9 mouse cellular contexts compared by ENCODE assay signal in genomic region chrX:36760946-36761635, GRCm38 (mm10). TPM values are rescaled to one million over a fixed set of nuclear protein-coding genes. Genes with fewer than 3 reads are reported as not detected.
DNase-seq lines count a peak whose midpoint lies in the region; ATAC-seq and TF ChIP-seq lines count a peak whose summit lies in the region.
"Had no signal": no experiment of that assay in that cellular context is flagged by ENCODE, and none has a peak within 500 bp of the region (broad histone marks: within the 10 kb centered on the region; RNA-seq: fewer than 3 reads in every experiment).

No protein-coding gene starts in this region.

- no peak overlapping the region for H3K9ac ChIP-seq in intestine, embryonic 16.5 days (ENCODE audit: low read depth, low read length)
- H3K9ac ChIP-seq in intestine, embryonic 15.5 days: no peak overlapping the region
- H3K9ac ChIP-seq in midbrain, embryonic 11.5 days (ENCODE audit: low read length): no peak overlapping the region
- H3K9ac ChIP-seq: limb, embryonic 15.5 days had no signal

- WGBS in intestine, embryonic 16.5 days: 57% methylated on average over 6 of the region's 6 CpGs
- WGBS in intestine, embryonic 15.5 days: 63% methylated on average over 6 of the region's 6 CpGs
- 44% methylated on average over 6 of the region's 6 CpGs for WGBS in midbrain, embryonic 11.5 days

- TF ChIP-seq CTCF in layer of hippocampus, adult 2 months (conservative IDR thresholded peaks at IDR 0.05): peak; percentile 87

- H3K27ac ChIP-seq in intestine, embryonic 16.5 days (ENCODE audit: low read length): 0 out of 2 replicates have a peak overlapping the region, but pooled peaks have one; percentile 23
- no peak overlapping the region for H3K27ac ChIP-seq in intestine, embryonic 15.5 days
- H3K27ac ChIP-seq in layer of hippocampus, adult 2 months: no peak overlapping the region
- H3K27ac ChIP-seq in midbrain, embryonic 11.5 days (ENCODE audit: low read depth, low read length): peak overlapping the region; percentile 63
- H3K27ac ChIP-seq: limb, embryonic 15.5 days had no signal

- ATAC-seq in intestine, embryonic 16.5 days: no peak; the same call in 1 of the 2 replicates
- ATAC-seq in intestine, embryonic 15.5 days: no peak
- ATAC-seq in hematopoietic stem cell, adult 5-6 weeks (replicated peaks in 1 of 2; ENCODE audit: insufficient read depth in 1 of 2, low FRiP score in 2 of 2, low TSS enrichment in 1 of 2, low read depth in 1 of 2, poor library complexity in 2 of 2, severe bottlenecking in 2 of 2): peak; percentile 64 to 65; a peak in 2 of 4 replicates
- no peak for ATAC-seq in midbrain, embryonic 11.5 days (ENCODE audit: low FRiP score)

- H3K9me3 ChIP-seq in intestine, embryonic 16.5 days (ENCODE audit: control insufficient read depth, low read length): no peaks in the 10 kb centered on the region
- H3K9me3 ChIP-seq in intestine, embryonic 15.5 days: no peaks in the 10 kb centered on the region
- H3K9me3 ChIP-seq in midbrain, embryonic 11.5 days (ENCODE audit: control insufficient read depth, low read length): no peaks in the 10 kb centered on the region
- H3K9me3 ChIP-seq: limb, embryonic 15.5 days had no signal

- H3K36me3 ChIP-seq in intestine, embryonic 16.5 days (ENCODE audit: control insufficient read depth, insufficient read depth, low read length): no peaks in the 10 kb centered on the region
- no peaks in the 10 kb centered on the region for H3K36me3 ChIP-seq in intestine, embryonic 15.5 days
- H3K36me3 ChIP-seq in midbrain, embryonic 11.5 days (ENCODE audit: control insufficient read depth, insufficient read depth, low read length): no peaks in the 10 kb centered on the region
- H3K36me3 ChIP-seq: limb, embryonic 15.5 days had no signal

- H3K27me3 ChIP-seq in intestine, embryonic 16.5 days (replicated peaks; ENCODE audit: control insufficient read depth, insufficient read depth, low read length): no peaks in the 10 kb centered on the region
- no peaks in the 10 kb centered on the region for H3K27me3 ChIP-seq in intestine, embryonic 15.5 days (replicated peaks)
- no peaks in the 10 kb centered on the region for H3K27me3 ChIP-seq in midbrain, embryonic 11.5 days (ENCODE audit: control insufficient read depth, insufficient read depth, low read length)
- H3K27me3 ChIP-seq: limb, embryonic 15.5 days had no signal

- no peak overlapping the region for H3K4me3 ChIP-seq in intestine, embryonic 16.5 days (ENCODE audit: low read length)
- H3K4me3 ChIP-seq in intestine, embryonic 15.5 days (replicated peaks): no peak overlapping the region
- no peak overlapping the region for H3K4me3 ChIP-seq in layer of hippocampus, adult 2 months
- H3K4me3 ChIP-seq in midbrain, embryonic 11.5 days (ENCODE audit: low read depth, low read length): no peak overlapping the region
- H3K4me3 ChIP-seq: limb, embryonic 15.5 days had no signal

- no peaks in the 10 kb centered on the region for H3K4me1 ChIP-seq in intestine, embryonic 16.5 days (ENCODE audit: control insufficient read depth, insufficient read depth, low read length)
- no peaks in the 10 kb centered on the region for H3K4me1 ChIP-seq in intestine, embryonic 15.5 days (replicated peaks)
- H3K4me1 ChIP-seq in midbrain, embryonic 11.5 days (ENCODE audit: control insufficient read depth, insufficient read depth, low read length): peaks cover 10% of the 10 kb centered on the region; the same call in 1 of the 2 replicates
- H3K4me1 ChIP-seq: limb, embryonic 15.5 days had no signal

- DNase-seq in T-cell, adult 2 months (ENCODE audit: low spot score): peak; percentile 56
- DNase-seq in embryo, embryonic 9.5 days (ENCODE audit: extremely low spot score): peak; percentile 37
- DNase-seq in layer of hippocampus, adult 2 months (ENCODE audit: low spot score in 2 of 2): peak in 1 of 2 experiments; percentile 48
- peak; percentile 88 for DNase-seq in midbrain, embryonic 11.5 days (ENCODE audit: low spot score, missing footprints)
- peak; percentile 17 to 55 for DNase-seq in spleen, postnatal 10 days (ENCODE audit: low spot score in 2 of 2)

- no peak overlapping the region for H3K4me2 ChIP-seq in intestine, embryonic 16.5 days (ENCODE audit: low read depth, low read length)
- H3K4me2 ChIP-seq in intestine, embryonic 15.5 days (replicated peaks): no peak overlapping the region
- peak overlapping the region; percentile 13; the same call in 1 of the 2 replicates for H3K4me2 ChIP-seq in midbrain, embryonic 11.5 days
- H3K4me2 ChIP-seq: limb, embryonic 15.5 days had no signal

RNA-seq across cellular contexts. Expression of gene Slc25a43, which starts 17.6 kb away (rescaled TPM):
- 4.4 and 4.7 TPM in 2 replicates for polyA plus RNA-seq in intestine, embryonic 16.5 days (2015; fragmentation: Nextera tagmentation; extraction: Ambion mirVana)
- 2.9 and 4.2 TPM in 2 replicates for polyA plus RNA-seq in intestine, embryonic 15.5 days (2015; fragmentation: Nextera tagmentation; extraction: Ambion mirVana)
- 1.8 and 2.2 TPM in 2 replicates for total RNA-seq in hematopoietic stem cell, adult 5-6 weeks (2017)
- total RNA-seq in layer of hippocampus, adult 2 months (2021): under 1 TPM in 1 of 2 experiments, not detected in 1; 0.44 TPM
- 0.33 and 1.0 TPM in 2 replicates for polyA plus RNA-seq in midbrain, embryonic 11.5 days (2014; fragmentation: Nextera tagmentation; extraction: Ambion mirVana)

RNA-seq across cellular contexts. Expression of gene Slc25a5, which starts 34.4 kb away (rescaled TPM):
- 1,210 and 1,225 TPM in 2 replicates for polyA plus RNA-seq in intestine, embryonic 16.5 days (2015; fragmentation: Nextera tagmentation; extraction: Ambion mirVana)
- 996 and 1,065 TPM in 2 replicates for polyA plus RNA-seq in intestine, embryonic 15.5 days (2015; fragmentation: Nextera tagmentation; extraction: Ambion mirVana)
- total RNA-seq in hematopoietic stem cell, adult 5-6 weeks (2017): 527 and 620 TPM in 2 replicates
- 100 to 1,000 TPM; 325 to 333 TPM for total RNA-seq in layer of hippocampus, adult 2 months (2021)
- 805 and 833 TPM in 2 replicates for polyA plus RNA-seq in midbrain, embryonic 11.5 days (2014; fragmentation: Nextera tagmentation; extraction: Ambion mirVana)

Comparison
In these comparisons a context has a peak if more than half of its experiments do, and no peak if none do; other contexts are left out.
1. H3K27ac ChIP-seq: peak in intestine, embryonic 16.5 days (single experiment) and midbrain, embryonic 11.5 days (single experiment); none in intestine, embryonic 15.5 days (single experiment) and layer of hippocampus, adult 2 months (single experiment).
2. ATAC-seq: peak in hematopoietic stem cell, adult 5-6 weeks (2 of 2); none in intestine, embryonic 16.5 days (single experiment), intestine, embryonic 15.5 days (single experiment) and midbrain, embryonic 11.5 days (single experiment).